Mouse (Mus musculus): ENCODE measurements around the gene Nt5c1b. TPM values are rescaled to one million over a fixed set of nuclear protein-coding genes. Genes with fewer than 3 reads are reported as not detected.

Gene Nt5c1b
- not detected for total RNA-seq (2022)

- no peak for DNase-seq (ENCODE audit: low spot score in 2 of 2)
Observed at GRCm38 (mm10) chr12:10369673-10370072, at the start of gene Nt5c1b. Gene Nt5c1b (plus strand): TSS chr12:10369973.

DNA sequence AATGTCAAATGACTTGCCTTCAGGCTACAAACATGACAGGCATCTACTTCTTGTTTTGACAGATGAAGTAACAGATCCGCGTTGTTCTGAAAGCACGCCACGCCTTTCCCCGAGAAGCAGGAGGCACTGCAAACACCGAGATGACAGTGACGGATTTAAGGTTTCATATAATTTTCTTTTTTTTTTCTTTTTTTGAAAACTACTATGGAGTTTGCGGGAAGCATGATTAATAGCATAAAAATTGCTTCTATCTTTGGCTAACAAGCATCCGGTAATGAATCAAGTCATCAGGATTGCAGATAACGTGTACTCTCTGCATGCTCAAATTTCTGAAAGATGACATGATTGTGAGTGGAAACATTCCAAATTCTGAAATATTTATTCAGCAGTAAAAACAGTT is 42.1 kb upstream of the Nt5c1b start:
- DNase-seq (ENCODE audit: low spot score in 2 of 2): no peak

DNA sequence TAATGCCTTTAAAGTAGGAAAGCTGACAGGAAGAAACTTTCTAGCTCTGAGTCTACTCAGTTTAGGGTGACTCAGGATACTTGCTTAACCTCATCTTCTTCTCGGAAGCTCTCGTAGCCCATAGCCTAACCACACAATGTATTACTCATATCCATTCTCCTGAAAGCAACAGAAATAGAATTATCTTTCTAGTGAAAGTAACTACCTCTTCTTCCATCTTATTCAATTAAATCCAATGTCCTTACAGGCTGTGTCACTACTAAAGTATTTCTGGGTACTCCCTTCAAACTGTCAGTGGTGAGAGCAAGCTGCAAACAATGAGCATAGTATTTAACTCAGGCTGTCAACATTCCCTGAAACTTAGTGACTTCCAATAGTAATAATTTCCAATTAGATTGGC is 40.3 kb upstream of the Nt5c1b start:
- DNase-seq (ENCODE audit: low spot score in 2 of 2): no peak

DNA sequence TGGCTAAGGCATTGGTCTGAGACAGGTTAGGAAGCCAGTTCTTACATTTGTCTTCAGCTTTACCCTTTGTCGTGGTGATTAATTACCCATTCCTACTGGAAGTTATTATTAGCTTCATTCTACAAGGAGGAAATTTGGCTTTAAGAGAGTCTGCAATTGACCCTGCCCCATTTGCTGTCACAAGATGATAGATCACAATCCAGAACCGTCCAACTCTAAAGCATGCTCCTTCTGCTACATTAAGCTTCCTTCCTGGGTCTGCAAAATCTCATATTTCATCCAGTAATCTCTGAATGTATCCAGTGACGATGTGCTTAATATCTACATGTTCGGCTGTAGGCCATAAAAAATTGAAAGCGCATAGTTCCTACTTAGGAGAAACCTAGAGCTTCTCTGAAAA is 29.2 kb upstream of the Nt5c1b start:
- DNase-seq (ENCODE audit: low spot score in 2 of 2): no peak

DNA sequence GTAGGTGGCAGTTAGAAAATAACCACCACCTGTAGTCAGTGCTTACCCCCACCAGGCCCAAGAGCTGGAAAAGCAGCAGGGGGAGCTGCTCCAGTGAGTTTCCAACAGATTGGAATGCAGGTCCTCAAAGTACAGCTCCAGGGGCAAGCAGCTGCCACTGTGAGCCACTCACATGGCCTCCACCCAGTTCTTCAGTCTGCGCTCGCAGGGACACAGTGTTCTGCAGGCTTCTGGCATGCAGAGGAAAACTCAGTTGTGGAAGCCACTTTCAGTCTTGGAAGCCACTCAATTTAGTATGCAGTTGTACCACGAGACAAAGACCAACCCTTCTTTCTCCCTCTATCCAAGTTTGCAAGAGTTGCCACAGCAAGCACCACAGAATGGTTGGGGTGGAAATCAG is 19.1 kb upstream of the Nt5c1b start:
- DNase-seq (ENCODE audit: low spot score in 2 of 2): no peak

DNA sequence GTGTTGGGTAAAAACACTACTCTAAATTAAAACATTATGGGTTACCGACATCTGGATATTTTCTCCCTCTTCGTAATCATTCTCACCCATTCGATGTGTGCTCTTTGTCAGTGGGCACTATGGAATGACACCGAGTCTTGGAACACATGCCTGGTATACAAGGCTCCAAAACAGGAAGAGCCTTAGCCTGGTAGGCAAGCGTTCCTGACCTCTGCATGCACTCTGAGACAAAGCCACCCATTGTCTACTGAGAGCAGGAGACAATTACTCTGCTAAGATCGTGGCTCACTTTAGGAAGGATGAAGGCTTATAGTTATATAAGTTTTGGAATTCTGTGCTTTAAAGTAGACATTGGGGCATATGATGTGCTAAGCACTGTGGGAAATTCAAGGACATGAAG is 12.0 kb upstream of the Nt5c1b start:
- no peak for DNase-seq (ENCODE audit: low spot score in 2 of 2)

DNA sequence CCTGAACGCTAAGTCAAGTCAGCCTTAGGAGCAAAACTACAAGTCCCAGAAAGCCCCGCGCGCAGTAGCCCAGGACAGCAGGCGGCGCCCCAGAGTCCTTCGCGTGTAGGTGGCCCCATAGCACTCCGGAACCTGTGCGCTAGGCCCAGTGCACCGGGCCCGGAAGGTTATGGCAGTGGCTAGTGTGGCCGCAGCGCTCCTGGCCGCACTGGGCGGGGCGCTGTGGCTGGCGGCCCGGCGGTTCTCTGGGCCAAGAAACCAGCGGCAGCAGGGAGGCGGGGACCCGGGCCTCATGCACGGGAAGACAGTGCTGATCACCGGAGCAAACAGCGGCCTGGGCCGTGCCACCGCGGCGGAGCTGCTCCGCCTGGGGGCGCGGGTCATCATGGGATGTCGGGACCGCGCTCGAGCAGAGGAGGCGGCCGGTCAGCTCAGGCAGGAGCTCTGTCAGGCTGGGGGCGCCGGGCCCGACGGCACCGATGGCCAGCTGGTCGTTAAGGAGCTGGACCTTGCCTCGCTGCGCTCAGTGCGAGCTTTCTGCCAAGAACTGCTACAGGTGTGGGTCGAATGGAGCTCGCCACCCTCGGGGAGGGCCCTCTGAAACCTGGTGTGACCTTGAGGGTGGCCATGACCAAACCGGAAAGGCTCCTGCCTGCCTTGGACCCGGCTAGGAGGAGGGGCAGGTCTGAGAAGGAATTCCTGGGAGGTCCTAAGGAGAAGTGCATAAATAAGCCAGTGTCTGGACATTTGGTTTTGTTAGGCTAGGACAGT is 21.1 kb downstream of the Nt5c1b start, which contains the start of gene Rdh14:
TSS of gene Rdh14 (plus strand) at position 102 of the 771 bp plus-strand sequence.
- DNase-seq (ENCODE audit: low spot score in 2 of 2): peak; percentile 96 to 97

DNA sequence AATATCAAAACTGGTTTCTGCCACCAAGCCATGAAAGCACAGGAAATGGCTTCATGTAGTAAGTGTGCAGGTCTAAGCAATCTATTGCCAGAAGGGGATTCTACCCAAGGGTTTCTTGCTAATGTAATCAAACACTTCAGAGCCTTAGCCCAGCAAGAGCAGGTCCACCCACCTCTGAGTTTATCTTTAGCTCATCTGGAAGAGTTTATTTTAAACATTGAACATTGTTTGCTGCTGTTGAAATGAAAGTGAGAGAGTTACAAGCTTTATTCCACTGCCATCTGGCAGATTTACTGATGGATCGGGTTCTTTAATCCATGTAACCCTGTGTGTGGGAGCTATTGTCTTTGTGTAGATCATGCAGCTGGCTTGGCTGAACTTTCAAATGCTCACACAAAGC is 31.0 kb downstream of the Nt5c1b start:
- DNase-seq (ENCODE audit: low spot score in 2 of 2): no peak

- DNase-seq (ENCODE audit: low spot score in 2 of 2): no peak
Observed at GRCm38 (mm10) chr12:10402421-10403115, 32.8 kb downstream of the Nt5c1b start.

- DNase-seq (ENCODE audit: low spot score in 2 of 2): no peak
Observed at GRCm38 (mm10) chr12:10410511-10411179, 40.9 kb downstream of the Nt5c1b start.

GRCm38 (mm10) chr12:10411453-10411852 is 41.7 kb downstream of the Nt5c1b start:
- DNase-seq (ENCODE audit: low spot score in 2 of 2): no peak

DNA sequence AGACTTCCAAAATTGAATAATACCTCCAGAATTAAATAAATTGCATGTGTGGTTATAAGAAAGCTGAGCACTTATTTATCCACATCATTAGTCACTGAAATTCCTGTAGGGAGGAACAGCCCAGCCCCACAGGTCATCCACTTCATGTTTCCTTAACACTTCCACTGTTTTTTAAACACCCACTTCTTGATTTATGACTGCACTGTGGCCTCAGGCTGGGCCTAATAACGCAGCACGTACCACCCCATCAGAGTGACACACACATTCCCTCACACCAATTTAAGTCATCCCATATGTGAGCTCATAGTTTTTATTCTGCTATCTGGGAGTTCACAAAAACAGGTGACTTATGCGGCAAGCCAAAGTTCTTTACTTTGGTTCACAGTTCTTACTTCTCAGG is 52.6 kb downstream of the Nt5c1b start:
- no peak for DNase-seq (ENCODE audit: low spot score in 2 of 2)

DNA sequence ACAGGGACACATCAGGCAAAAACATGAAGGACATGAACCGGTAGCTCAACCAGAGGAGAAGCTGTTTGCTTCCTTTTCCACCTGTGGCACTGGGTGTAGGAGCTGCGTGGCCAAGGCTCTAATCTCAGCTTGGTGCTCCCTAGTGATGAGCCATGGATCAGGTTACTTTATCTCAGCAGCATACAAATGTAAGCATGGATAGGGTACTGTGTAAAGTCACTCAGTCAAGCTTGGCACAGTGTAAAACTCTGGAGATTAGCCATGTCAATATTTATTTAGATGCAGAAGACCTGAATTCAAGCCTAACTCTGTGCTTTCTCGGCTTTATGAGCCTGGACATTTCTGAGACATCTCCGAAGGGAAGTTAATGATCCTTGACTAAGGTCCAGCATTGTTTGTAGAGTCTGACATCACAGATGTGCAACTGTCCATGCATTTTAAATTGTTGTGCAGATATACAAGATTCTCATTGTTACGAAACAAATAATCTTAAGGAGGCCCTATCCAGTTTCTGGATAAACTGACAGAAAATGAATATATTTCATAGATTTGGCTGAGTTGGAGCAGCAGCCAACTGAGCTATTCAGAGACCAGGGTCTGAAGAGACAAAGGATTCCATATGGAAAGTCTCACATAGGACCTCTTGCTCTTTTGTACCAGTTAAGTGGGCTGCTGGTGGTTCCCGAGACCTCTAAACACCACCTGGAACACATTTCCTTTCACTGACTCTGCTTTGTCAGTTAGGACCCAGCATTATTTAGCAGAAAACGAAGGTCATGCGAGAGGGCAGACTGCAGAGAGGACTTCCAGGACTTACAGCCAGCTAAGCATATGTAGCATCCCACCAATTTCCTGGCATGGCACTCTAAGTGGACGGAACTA is 56.5 kb downstream of the Nt5c1b start:
- no peak for DNase-seq (ENCODE audit: low spot score in 2 of 2)

DNA sequence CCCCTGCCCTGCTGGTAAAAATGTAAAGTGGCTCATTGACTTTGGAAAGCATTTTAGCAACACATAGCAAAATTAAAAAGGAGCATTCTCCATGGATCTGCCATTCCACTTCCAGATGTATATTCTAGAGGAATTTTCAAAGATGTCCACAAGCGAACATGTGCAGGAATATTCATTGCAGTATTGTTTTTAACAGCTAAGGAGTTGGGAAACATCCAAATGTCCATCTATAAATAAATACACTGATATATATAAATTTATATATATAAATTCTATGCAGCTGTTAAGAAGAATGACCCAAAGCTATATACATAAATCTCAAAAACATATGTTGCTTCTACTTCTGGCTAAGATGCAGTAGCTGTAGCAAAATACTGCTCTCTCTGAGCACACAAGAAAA is 61.2 kb downstream of the Nt5c1b start:
- no peak for DNase-seq (ENCODE audit: low spot score in 2 of 2)

DNA sequence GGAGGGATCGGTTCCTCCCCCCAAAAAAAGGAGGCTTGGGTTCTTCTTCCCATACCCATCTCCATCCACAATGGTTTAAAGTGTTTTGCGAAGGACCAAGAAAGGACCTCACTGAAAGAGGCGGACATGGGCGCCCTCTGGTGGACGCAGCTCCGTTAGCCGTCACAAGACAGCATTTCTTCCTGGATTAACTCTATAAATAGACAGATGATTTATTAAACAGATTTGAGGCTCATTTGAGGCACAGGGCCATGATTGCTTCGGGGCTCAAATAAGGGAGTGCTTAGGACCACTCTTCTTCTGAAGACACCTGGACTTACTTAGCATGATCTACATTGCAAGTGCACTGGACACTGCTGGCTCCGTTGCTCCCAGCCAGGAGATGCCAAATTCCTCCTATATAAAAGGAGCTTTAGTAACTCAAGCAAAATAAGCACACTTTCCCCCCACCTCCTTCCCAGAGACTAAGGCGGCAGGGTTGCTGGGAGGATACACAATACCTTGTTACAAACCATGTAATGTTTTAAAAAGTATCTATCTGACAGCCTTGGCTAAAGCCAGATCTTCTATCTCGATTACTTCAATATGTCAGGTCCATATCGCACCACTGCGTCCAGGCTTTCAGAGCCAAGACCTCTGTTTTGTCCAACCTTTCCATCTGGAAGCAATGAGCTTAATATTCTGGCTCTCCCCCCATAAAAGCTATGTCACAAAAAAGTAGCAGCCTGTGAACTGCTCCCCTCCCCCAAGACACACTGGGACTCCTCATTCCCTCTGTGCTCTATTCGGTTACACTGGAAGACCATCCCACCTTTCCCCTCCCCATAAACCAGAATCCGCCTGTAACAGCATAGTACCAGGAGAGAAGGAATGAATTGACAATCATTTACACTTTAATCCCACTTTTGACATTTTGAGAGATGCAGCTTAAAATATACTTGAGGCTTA is 68.6 kb downstream of the Nt5c1b start:
- peak; percentile 69 for DNase-seq (ENCODE audit: low spot score in 2 of 2)

Other genes starting within 250 kb of the Nt5c1b start
- gene Rdh14, start 20.8 kb downstream of the Nt5c1b start, total RNA-seq (2022): 10 to 100 TPM; 47.5 to 50.0 (median 48.7) TPM

Data from gastrocnemius, adult 8-10 months (tissue).